Mouse (Mus musculus) heart, embryonic 13.5 days (tissue): Measurements from ENCODE around the gene Arl14ep. TPM values are rescaled to one million over a fixed set of nuclear protein-coding genes. Genes with fewer than 3 reads are reported as not detected.

Source experiments
- ATAC-seq: fragments of 200-750 bp; cut with Nextera tagmentation; 2 replicates; pipeline ENCODE4 v1.8.0; 2017; ENCODE audit warnings: moderate TSS enrichment; ENCODE audit not compliant: insufficient number of reproducible peaks, low FRiP score, low TSS enrichment; ENCODE audit errors: extremely low read depth
- H3K27ac ChIP-seq: fragments of 300-500 bp; sonication (generic); replicated peaks from 2 replicates; pipeline ENCODE4 v1.5.1; 2015; ENCODE audit warnings: moderate library complexity, mild to moderate bottlenecking, inconsistent platforms
- H3K27me3 ChIP-seq: fragments of 300-500 bp; sonication (generic); replicated peaks from 2 replicates; pipeline ENCODE4 v1.6.1; 2015; ENCODE audit warnings: mild to moderate bottlenecking, inconsistent platforms
- H3K36me3 ChIP-seq: fragments of 300-500 bp; sonication (generic); 2 replicates; pipeline ENCODE4 v1.6.1; 2015; ENCODE audit warnings: mild to moderate bottlenecking, inconsistent platforms
- H3K4me1 ChIP-seq: fragments of 300-500 bp; sonication (generic); 2 replicates; pipeline ENCODE4 v1.6.1; 2015; ENCODE audit warnings: inconsistent platforms
- H3K4me2 ChIP-seq: fragments of 300-500 bp; sonication (generic); 2 replicates; pipeline ENCODE4 v1.6.1; 2015; ENCODE audit warnings: inconsistent platforms, mild to moderate bottlenecking, moderate library complexity
- H3K4me3 ChIP-seq: fragments of 300-500 bp; sonication (generic); 2 replicates; pipeline ENCODE4 v1.5.1; 2015; ENCODE audit warnings: moderate library complexity, mild to moderate bottlenecking, inconsistent platforms
- H3K9ac ChIP-seq: fragments of 300-500 bp; sonication (generic); 2 replicates; pipeline ENCODE4 v1.6.1; 2015; ENCODE audit warnings: inconsistent platforms, mild to moderate bottlenecking, moderate library complexity
- H3K9me3 ChIP-seq: fragments of 300-500 bp; sonication (generic); 2 replicates; pipeline ENCODE4 v1.6.1; 2016; ENCODE audit warnings: inconsistent platforms
- WGBS: fragments of 180-500 bp; shearing (Covaris S2); methylation state at CpG from one replicate; pipeline ENCODE4 v1.1.7; 2015; ENCODE audit warnings: mixed read lengths; 5-methylcytosine and 5-hydroxymethylcytosine counted together
- polyA plus RNA-seq: library from polyadenylated mRNA; unstranded; fragments of >200 nt; fragmentation: Nextera tagmentation; extraction: Ambion mirVana; gene quantifications from 2 replicates; pipeline ENCODE4 v1.2.1, GENCODE M21; 2015

Arl14ep gene
- polyA plus RNA-seq, 1 experiment from 2014 or later: 23.1 TPM

- Histone ChIP-seq H3K9me3 (no peaks in the 10 kb centered on the region), H3K4me3 (peak overlapping the region; percentile 96), H3K27ac (no peak overlapping the region), H3K4me2 (peak overlapping the region; percentile 76), H3K9ac (peak overlapping the region; percentile 96), H3K27me3 (no peaks in the 10 kb centered on the region), H3K36me3 (peaks cover 12% of the 10 kb centered on the region), H3K4me1 (peaks cover 15% of the 10 kb centered on the region)
- WGBS: 62% methylated on average over 17 of the region's 17 CpGs
- ATAC-seq: no peak
Observed at GRCm38 (mm10) chr2:106973332-106973958, 779 bp downstream of the Arl14ep start.

- ATAC-seq: no peak
- Histone ChIP-seq H3K36me3 (peaks cover 18% of the 10 kb centered on the region), H3K4me1 (peaks cover 15% of the 10 kb centered on the region), H3K27me3 (no peaks in the 10 kb centered on the region), H3K9me3 (no peaks in the 10 kb centered on the region), H3K4me2 (peak overlapping the region; percentile 76), H3K9ac (peak overlapping the region; percentile 96; the same call in 1 of the 2 replicates), H3K27ac (no peak overlapping the region), H3K4me3 (peak overlapping the region; percentile 96)
- WGBS: 94% methylated on average over 6 of the region's 6 CpGs
Observed at GRCm38 (mm10) chr2:106972851-106973250, 1.4 kb downstream of the Arl14ep start.

- Histone ChIP-seq H3K9ac (no peak overlapping the region), H3K36me3 (peaks cover 36% of the 10 kb centered on the region), H3K27ac (no peak overlapping the region), H3K4me3 (no peak overlapping the region), H3K4me2 (no peak overlapping the region), H3K27me3 (no peaks in the 10 kb centered on the region), H3K4me1 (peaks cover 15% of the 10 kb centered on the region), H3K9me3 (no peaks in the 10 kb centered on the region)
- ATAC-seq: no peak
- 88% methylated on average over 12 of the region's 12 CpGs for WGBS
Observed at GRCm38 (mm10) chr2:106970971-106971370, 3.3 kb downstream of the Arl14ep start.

- Histone ChIP-seq H3K4me3 (no peak overlapping the region), H3K9ac (no peak overlapping the region), H3K27ac (no peak overlapping the region), H3K36me3 (peaks cover 58% of the 10 kb centered on the region), H3K4me2 (no peak overlapping the region), H3K9me3 (no peaks in the 10 kb centered on the region), H3K27me3 (no peaks in the 10 kb centered on the region), H3K4me1 (peaks cover 11% of the 10 kb centered on the region)
- WGBS: 79% methylated on average over 6 of the region's 6 CpGs
- no peak for ATAC-seq
Observed at GRCm38 (mm10) chr2:106968320-106968719, 5.9 kb downstream of the Arl14ep start.

- no peak overlapping the region for H3K4me3 ChIP-seq
- peaks cover 65% of the 10 kb centered on the region for H3K36me3 ChIP-seq
- ATAC-seq: no peak
- H3K9ac ChIP-seq: no peak overlapping the region
- no peaks in the 10 kb centered on the region for H3K9me3 ChIP-seq
- no peak overlapping the region for H3K4me2 ChIP-seq
- no peaks in the 10 kb centered on the region for H3K27me3 ChIP-seq
- H3K27ac ChIP-seq: no peak overlapping the region
- H3K4me1 ChIP-seq: peaks cover 5% of the 10 kb centered on the region; the same call in 1 of the 2 replicates
- 84% methylated on average over 3 of the region's 3 CpGs for WGBS
Observed at GRCm38 (mm10) chr2:106963560-106963959, 10.7 kb downstream of the Arl14ep start.

GRCm38 (mm10) chr2:106961650-106962049 lies 12.6 kb downstream of the Arl14ep start:
- no peak overlapping the region for H3K4me3 ChIP-seq

GRCm38 (mm10) chr2:106961066-106961465 lies 13.2 kb downstream of the Arl14ep start:
- H3K4me3 ChIP-seq: no peak overlapping the region
- H3K4me1 ChIP-seq: peaks cover 5% of the 10 kb centered on the region; the same call in 1 of the 2 replicates
- peaks cover 40% of the 10 kb centered on the region for H3K36me3 ChIP-seq
- 84% methylated on average over 2 of the region's 2 CpGs for WGBS
- no peak overlapping the region for H3K9ac ChIP-seq
- H3K27ac ChIP-seq: no peak overlapping the region
- H3K4me2 ChIP-seq: no peak overlapping the region
- no peaks in the 10 kb centered on the region for H3K27me3 ChIP-seq
- H3K9me3 ChIP-seq: no peaks in the 10 kb centered on the region
- no peak for ATAC-seq

More at GRCm38 (mm10) chr2:106961650-106962049, 12.6 kb downstream of the Arl14ep start:
- ATAC-seq: no peak
- H3K9me3 ChIP-seq: no peaks in the 10 kb centered on the region
- WGBS: 80% methylated on average over 3 of the region's 3 CpGs
- H3K4me2 ChIP-seq: no peak overlapping the region
- H3K9ac ChIP-seq: no peak overlapping the region
- H3K27me3 ChIP-seq: no peaks in the 10 kb centered on the region
- no peak overlapping the region for H3K27ac ChIP-seq
- peaks cover 5% of the 10 kb centered on the region; the same call in 1 of the 2 replicates for H3K4me1 ChIP-seq
- H3K36me3 ChIP-seq: peaks cover 46% of the 10 kb centered on the region

- no peak for ATAC-seq
- no peak overlapping the region for H3K4me2 ChIP-seq
- H3K4me1 ChIP-seq: peaks cover 7% of the 10 kb centered on the region; the same call in 1 of the 2 replicates
- WGBS: 39% methylated on average over 7 of the region's 7 CpGs
- no peaks in the 10 kb centered on the region for H3K27me3 ChIP-seq
- H3K9me3 ChIP-seq: no peaks in the 10 kb centered on the region
- no peak overlapping the region for H3K9ac ChIP-seq
- no peak overlapping the region for H3K4me3 ChIP-seq
- H3K36me3 ChIP-seq: peaks cover 32% of the 10 kb centered on the region
- H3K27ac ChIP-seq: no peak overlapping the region
Observed at GRCm38 (mm10) chr2:106960237-106960636, 14.0 kb downstream of the Arl14ep start.

GRCm38 (mm10) chr2:106959380-106959779 lies 14.8 kb downstream of the Arl14ep start:
- WGBS: 78% methylated on average over 5 of the region's 5 CpGs
- no peaks in the 10 kb centered on the region for H3K9me3 ChIP-seq
- no peak overlapping the region for H3K9ac ChIP-seq
- H3K4me2 ChIP-seq: no peak overlapping the region
- H3K4me1 ChIP-seq: peaks cover 7% of the 10 kb centered on the region; the same call in 1 of the 2 replicates
- no peak overlapping the region for H3K4me3 ChIP-seq
- H3K27ac ChIP-seq: no peak overlapping the region
- H3K27me3 ChIP-seq: no peaks in the 10 kb centered on the region
- H3K36me3 ChIP-seq: peaks cover 23% of the 10 kb centered on the region
- ATAC-seq: no peak

GRCm38 (mm10) chr2:106958916-106959315 lies 15.3 kb downstream of the Arl14ep start:
- WGBS: 75% methylated on average over 6 of the region's 6 CpGs
- peaks cover 23% of the 10 kb centered on the region for H3K36me3 ChIP-seq
- peaks cover 7% of the 10 kb centered on the region; the same call in 1 of the 2 replicates for H3K4me1 ChIP-seq
- no peak overlapping the region for H3K27ac ChIP-seq
- no peaks in the 10 kb centered on the region for H3K27me3 ChIP-seq
- no peak for ATAC-seq
- H3K9me3 ChIP-seq: no peaks in the 10 kb centered on the region
- H3K9ac ChIP-seq: no peak overlapping the region
- H3K4me2 ChIP-seq: no peak overlapping the region
- no peak overlapping the region for H3K4me3 ChIP-seq

- no peak for ATAC-seq
- Histone ChIP-seq H3K4me1 (peaks cover 7% of the 10 kb centered on the region; the same call in 1 of the 2 replicates), H3K9ac (no peak overlapping the region), H3K36me3 (peaks cover 1% of the 10 kb centered on the region; the same call in 1 of the 2 replicates), H3K4me3 (no peak overlapping the region), H3K27me3 (no peaks in the 10 kb centered on the region), H3K27ac (no peak overlapping the region), H3K9me3 (no peaks in the 10 kb centered on the region), H3K4me2 (no peak overlapping the region)
- 57% methylated on average over 6 of the region's 6 CpGs for WGBS
Observed at GRCm38 (mm10) chr2:106956146-106956545, 18.1 kb downstream of the Arl14ep start.

GRCm38 (mm10) chr2:106955621-106956020 lies 18.6 kb downstream of the Arl14ep start:
- no peaks in the 10 kb centered on the region for H3K9me3 ChIP-seq
- no peak overlapping the region for H3K4me3 ChIP-seq
- no peaks in the 10 kb centered on the region for H3K36me3 ChIP-seq
- no peaks in the 10 kb centered on the region for H3K27me3 ChIP-seq
- no peak for ATAC-seq
- peak overlapping the region; percentile 20; the same call in 1 of the 2 replicates for H3K4me2 ChIP-seq
- H3K4me1 ChIP-seq: peaks cover 7% of the 10 kb centered on the region; the same call in 1 of the 2 replicates
- 16% methylated on average over 10 of the region's 10 CpGs for WGBS
- no peak overlapping the region for H3K9ac ChIP-seq
- H3K27ac ChIP-seq: no peak overlapping the region
